Mouse (Mus musculus): Measurements from ENCODE around the gene Pabpn1. TPM values are rescaled to one million over a fixed set of nuclear protein-coding genes. Genes with fewer than 3 reads are reported as not detected.

Pabpn1 gene
- polyA plus RNA-seq, 1 experiment from 2014 or later = 168 TPM

DNA sequence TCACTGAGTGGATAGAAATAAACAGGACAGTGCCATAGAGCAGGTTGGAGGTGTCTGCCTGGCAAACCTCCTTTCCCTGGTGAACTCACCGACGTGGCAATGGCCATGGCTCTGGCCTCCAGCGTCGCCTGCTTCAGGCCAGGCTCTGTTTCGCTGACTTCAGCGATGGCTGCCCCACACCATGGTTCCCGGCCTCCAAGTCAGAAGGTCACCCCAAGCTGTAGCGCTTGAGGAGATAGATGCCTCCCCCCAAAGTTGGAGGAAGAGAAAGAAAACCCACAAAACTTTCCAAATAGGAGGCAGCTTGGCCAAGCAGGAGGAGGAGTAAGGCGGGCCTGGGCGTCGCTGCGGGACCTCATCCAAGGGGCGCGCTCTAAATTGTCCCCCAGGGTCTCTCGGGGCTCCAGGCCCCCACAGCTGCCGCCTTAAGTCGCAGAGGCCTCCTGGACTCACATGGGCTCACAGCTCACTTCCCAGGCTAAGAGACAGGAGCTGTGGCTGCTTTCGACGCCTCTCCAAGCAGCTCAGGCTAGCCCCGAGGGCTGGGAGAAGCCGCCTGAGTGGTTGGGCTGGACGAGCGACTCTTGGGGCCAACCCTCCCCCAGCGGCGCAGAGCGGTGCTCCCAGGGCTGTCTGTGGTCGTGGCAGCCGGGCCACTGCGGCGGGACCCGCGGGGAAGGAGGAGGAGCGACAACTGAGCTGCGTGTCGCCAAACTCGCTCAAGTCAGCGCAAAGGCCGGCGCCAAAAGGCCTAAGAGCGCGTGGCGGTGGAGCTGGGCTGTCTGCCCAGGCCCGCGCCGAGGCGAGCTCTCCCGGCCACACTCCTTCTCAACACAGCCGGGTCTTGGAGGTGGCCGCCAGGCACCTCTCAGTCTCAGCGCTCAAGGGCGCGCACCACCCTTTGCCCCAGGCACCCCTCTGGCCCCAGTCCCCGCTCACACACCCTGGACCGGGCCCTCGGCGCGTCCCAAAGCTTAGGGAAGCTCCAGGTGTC, 33.3 kb downstream of the Pabpn1 start, which contains the start of gene Efs:
TSS of gene Efs (minus strand) at position 778 of the 994 bp plus-strand sequence.
- Histone ChIP-seq H3K4me2 (replicated peaks; ENCODE audit: low read depth, low read length) (peak within 1 kb of the TSS; percentile 93), H3K9me3 (ENCODE audit: control insufficient read depth, low read length) (peaks cover 6% of the 10 kb centered on the region; the same call in 1 of the 2 replicates), H3K27me3 (ENCODE audit: control insufficient read depth, insufficient read depth, low read length) (no peaks in the 10 kb centered on the region), H3K9ac (ENCODE audit: low read depth, low read length) (peak within 1 kb of the TSS; percentile 86), H3K4me1 (replicated peaks; ENCODE audit: control insufficient read depth, insufficient read depth, low read length) (peaks cover 7% of the 10 kb centered on the region), H3K27ac (ENCODE audit: low read depth, low read length) (peak within 1 kb of the TSS; percentile 96), H3K36me3 (ENCODE audit: control insufficient read depth, insufficient read depth, low read length) (peaks cover 8% of the 10 kb centered on the region), H3K4me3 (ENCODE audit: low read depth, low read length) (peak within 1 kb of the TSS; percentile 53)
- DNase-seq (ENCODE audit: low spot score) (peak; percentile 76), ATAC-seq (ENCODE audit: low FRiP score) (peak; percentile 63)
- whole genome bisulfite sequencing = under 1% methylated on average over 57 of the region's 57 CpGs

- ATAC-seq (ENCODE audit: low FRiP score) = peak; percentile 79
- Histone ChIP-seq H3K27ac (ENCODE audit: low read depth, low read length) (peak overlapping the region; percentile 96), H3K9me3 (ENCODE audit: control insufficient read depth, low read length) (no peaks in the 10 kb centered on the region), H3K4me1 (replicated peaks; ENCODE audit: control insufficient read depth, insufficient read depth, low read length) (peaks cover 7% of the 10 kb centered on the region), H3K36me3 (ENCODE audit: control insufficient read depth, insufficient read depth, low read length) (0 out of 2 replicates have a peak, but pooled peaks cover 3% of the 10 kb centered on the region), H3K9ac (ENCODE audit: low read depth, low read length) (peak overlapping the region; percentile 86), H3K4me3 (ENCODE audit: low read depth, low read length) (peak overlapping the region; percentile 53), H3K27me3 (ENCODE audit: control insufficient read depth, insufficient read depth, low read length) (no peaks in the 10 kb centered on the region), H3K4me2 (replicated peaks; ENCODE audit: low read depth, low read length) (peak overlapping the region; percentile 93)
- WGBS = under 1% methylated on average over 39 of the region's 58 CpGs
- DNase-seq (ENCODE audit: low spot score) = peak; percentile 86
Measured at GRCm38 (mm10) chr14:54926401-54927158, 34.3 kb downstream of the Pabpn1 start.

DNA sequence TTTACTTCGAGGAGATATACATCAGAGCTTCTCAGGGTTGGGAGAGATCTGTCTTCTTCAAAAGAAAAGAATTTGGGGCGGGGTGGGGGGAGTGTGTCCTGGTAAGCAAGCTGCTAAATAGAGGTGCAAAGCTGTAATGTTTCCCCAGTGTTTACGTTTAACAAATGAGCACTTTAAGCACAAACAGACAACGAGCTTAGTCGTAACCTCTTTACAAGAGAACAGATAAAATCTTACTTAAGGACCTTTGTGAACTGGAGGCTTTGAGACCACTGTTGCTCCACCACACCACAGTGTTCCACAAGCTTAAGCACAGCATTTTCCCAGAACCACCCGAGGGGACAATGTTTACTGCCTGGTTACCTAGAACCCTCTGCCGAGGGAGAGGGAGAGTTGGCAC, 35.0 kb downstream of the Pabpn1 start:
- Histone ChIP-seq H3K4me2 (replicated peaks; ENCODE audit: low read depth, low read length) (peak overlapping the region; percentile 93), H3K9me3 (ENCODE audit: control insufficient read depth, low read length) (no peaks in the 10 kb centered on the region), H3K27ac (ENCODE audit: low read depth, low read length) (peak overlapping the region; percentile 96), H3K9ac (ENCODE audit: low read depth, low read length) (peak overlapping the region; percentile 86), H3K36me3 (ENCODE audit: control insufficient read depth, insufficient read depth, low read length) (no peaks in the 10 kb centered on the region), H3K4me1 (replicated peaks; ENCODE audit: control insufficient read depth, insufficient read depth, low read length) (peaks cover 7% of the 10 kb centered on the region), H3K27me3 (ENCODE audit: control insufficient read depth, insufficient read depth, low read length) (no peaks in the 10 kb centered on the region), H3K4me3 (ENCODE audit: low read depth, low read length) (peak overlapping the region; percentile 53)
- ATAC-seq (ENCODE audit: low FRiP score) (no peak), DNase-seq (ENCODE audit: low spot score) (no peak)
- 21% methylated on average over 7 of the region's 7 CpGs for WGBS

GRCm38 (mm10) chr14:54929801-54930200, 37.5 kb downstream of the Pabpn1 start:
- ATAC-seq (ENCODE audit: low FRiP score) (no peak), DNase-seq (ENCODE audit: low spot score) (no peak)
- Histone ChIP-seq H3K4me2 (replicated peaks; ENCODE audit: low read depth, low read length) (no peak overlapping the region), H3K36me3 (ENCODE audit: control insufficient read depth, insufficient read depth, low read length) (no peaks in the 10 kb centered on the region), H3K9ac (ENCODE audit: low read depth, low read length) (no peak overlapping the region), H3K9me3 (ENCODE audit: control insufficient read depth, low read length) (no peaks in the 10 kb centered on the region), H3K27me3 (ENCODE audit: control insufficient read depth, insufficient read depth, low read length) (no peaks in the 10 kb centered on the region), H3K4me1 (replicated peaks; ENCODE audit: control insufficient read depth, insufficient read depth, low read length) (peaks cover 10% of the 10 kb centered on the region), H3K27ac (ENCODE audit: low read depth, low read length) (no peak overlapping the region), H3K4me3 (ENCODE audit: low read depth, low read length) (no peak overlapping the region)
- 81% methylated on average over 5 of the region's 5 CpGs for WGBS

DNA sequence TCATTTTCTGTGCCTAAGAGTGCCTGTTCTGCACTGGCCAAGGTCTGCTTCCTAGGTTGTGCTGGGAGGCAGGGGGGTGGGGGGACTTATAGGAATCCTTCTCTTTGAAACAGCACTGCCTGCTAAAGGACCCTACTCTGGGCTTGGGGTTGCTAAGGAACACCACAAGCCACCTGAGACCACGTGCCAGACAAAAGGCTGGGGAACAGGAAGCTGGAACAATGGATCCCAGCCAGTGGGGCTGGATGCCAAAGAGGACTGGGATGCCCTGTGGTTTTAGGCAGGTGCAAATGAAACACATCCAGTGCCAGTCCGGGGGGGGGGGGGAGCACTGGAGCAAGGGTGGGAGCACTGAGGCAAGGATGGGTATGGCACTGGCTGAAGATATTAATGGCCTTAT, 38.1 kb downstream of the Pabpn1 start:
- Histone ChIP-seq H3K9ac (ENCODE audit: low read depth, low read length) (no peak overlapping the region), H3K9me3 (ENCODE audit: control insufficient read depth, low read length) (no peaks in the 10 kb centered on the region), H3K4me2 (replicated peaks; ENCODE audit: low read depth, low read length) (no peak overlapping the region), H3K4me3 (ENCODE audit: low read depth, low read length) (no peak overlapping the region), H3K4me1 (replicated peaks; ENCODE audit: control insufficient read depth, insufficient read depth, low read length) (peaks cover 9% of the 10 kb centered on the region), H3K36me3 (ENCODE audit: control insufficient read depth, insufficient read depth, low read length) (no peaks in the 10 kb centered on the region), H3K27me3 (ENCODE audit: control insufficient read depth, insufficient read depth, low read length) (no peaks in the 10 kb centered on the region), H3K27ac (ENCODE audit: low read depth, low read length) (no peak overlapping the region)
- DNase-seq (ENCODE audit: low spot score) (no peak), ATAC-seq (ENCODE audit: low FRiP score) (no peak)
- WGBS = 13% methylated on average over 2 of the region's 2 CpGs

DNA sequence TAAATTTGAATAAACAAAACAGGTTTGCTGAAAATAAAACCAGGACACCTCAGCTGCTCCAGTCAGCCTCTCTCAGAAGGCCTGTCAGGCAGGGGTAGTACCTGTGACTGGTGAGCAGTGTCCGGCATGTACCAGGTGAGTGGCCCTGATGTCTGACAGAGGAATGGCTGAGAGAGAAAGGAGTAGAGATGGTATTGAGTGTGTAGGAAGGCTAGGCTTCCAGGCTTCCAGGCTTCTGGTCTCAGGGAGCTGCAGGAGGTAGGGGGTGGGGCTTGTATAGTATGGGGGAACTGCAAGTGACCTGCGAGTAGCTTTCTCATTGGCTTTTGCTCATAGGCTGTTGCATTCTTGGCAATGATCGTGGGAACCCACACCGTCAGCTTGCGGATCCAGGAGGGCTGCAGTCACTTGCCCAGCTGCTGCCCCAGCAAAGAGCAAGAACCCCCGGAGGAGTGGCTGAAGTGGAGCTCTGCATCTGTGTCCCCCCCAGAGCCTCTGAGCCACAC, 40.4 kb downstream of the Pabpn1 start, which contains the start of gene Il25:
TSS of gene Il25 (plus strand) at position 51 of the 506 bp plus-strand sequence.
- Histone ChIP-seq H3K9ac (ENCODE audit: low read depth, low read length) (no peak within 1 kb of the TSS), H3K9me3 (ENCODE audit: control insufficient read depth, low read length) (no peaks in the 10 kb centered on the region), H3K36me3 (ENCODE audit: control insufficient read depth, insufficient read depth, low read length) (no peaks in the 10 kb centered on the region), H3K4me1 (replicated peaks; ENCODE audit: control insufficient read depth, insufficient read depth, low read length) (peaks cover 5% of the 10 kb centered on the region; the same call in 1 of the 2 replicates), H3K27ac (ENCODE audit: low read depth, low read length) (no peak within 1 kb of the TSS), H3K4me2 (replicated peaks; ENCODE audit: low read depth, low read length) (no peak within 1 kb of the TSS), H3K4me3 (ENCODE audit: low read depth, low read length) (no peak within 1 kb of the TSS), H3K27me3 (ENCODE audit: control insufficient read depth, insufficient read depth, low read length) (no peaks in the 10 kb centered on the region)
- DNase-seq (ENCODE audit: low spot score) = no peak
- WGBS = 28% methylated on average over 6 of the region's 6 CpGs
- 0 out of 2 replicates have a peak, but pooled peaks have one; percentile 15 for ATAC-seq (ENCODE audit: low FRiP score)

- Histone ChIP-seq H3K4me3 (ENCODE audit: low read depth, low read length) (no peak within 1 kb of the TSS), H3K36me3 (ENCODE audit: control insufficient read depth, insufficient read depth, low read length) (no peaks in the 10 kb centered on the region), H3K4me2 (replicated peaks; ENCODE audit: low read depth, low read length) (no peak within 1 kb of the TSS), H3K27ac (ENCODE audit: low read depth, low read length) (no peak within 1 kb of the TSS), H3K4me1 (replicated peaks; ENCODE audit: control insufficient read depth, insufficient read depth, low read length) (peaks cover 5% of the 10 kb centered on the region; the same call in 1 of the 2 replicates), H3K27me3 (ENCODE audit: control insufficient read depth, insufficient read depth, low read length) (no peaks in the 10 kb centered on the region), H3K9ac (ENCODE audit: low read depth, low read length) (no peak within 1 kb of the TSS), H3K9me3 (ENCODE audit: control insufficient read depth, low read length) (no peaks in the 10 kb centered on the region)
- WGBS = 34% methylated on average over 8 of the region's 8 CpGs
- DNase-seq (ENCODE audit: low spot score) (peak; percentile 16), ATAC-seq (ENCODE audit: low FRiP score) (0 out of 2 replicates have a peak, but pooled peaks have one; percentile 38)
Measured at GRCm38 (mm10) chr14:54935904-54936830, 43.9 kb downstream of the Pabpn1 start, which contains the start of gene Cmtm5. Cmtm5 (plus strand) TSS chr14:54936261.

All from hindbrain, embryonic 11.5 days (tissue).